Mouse (Mus musculus): ENCODE measurements around the gene Cntn2.

Cntn2 gene

GRCm38 (mm10) chr1:132469519-132469918 is 73.5 kb downstream of the Cntn2 start:
- no peak for DNase-seq (ENCODE audit: low read depth, low spot score)
- Histone ChIP-seq H3K27me3 (ENCODE audit: control insufficient read depth, insufficient read depth, low read length, poor library complexity, severe bottlenecking) (no peaks in the 10 kb centered on the region), H3K36me3 (ENCODE audit: control insufficient read depth, insufficient read depth, low read length, poor library complexity, severe bottlenecking) (no peaks in the 10 kb centered on the region)

- no peak for DNase-seq (ENCODE audit: low read depth, low spot score)
- no peaks in the 10 kb centered on the region for H3K27me3 ChIP-seq (ENCODE audit: control insufficient read depth, insufficient read depth, low read length, poor library complexity, severe bottlenecking)
- H3K36me3 ChIP-seq (ENCODE audit: control insufficient read depth, insufficient read depth, low read length, poor library complexity, severe bottlenecking), result no peaks in the 10 kb centered on the region
Measured at GRCm38 (mm10) chr1:132468926-132469325, 74.1 kb downstream of the Cntn2 start.

- Histone ChIP-seq H3K27me3 (ENCODE audit: control insufficient read depth, insufficient read depth, low read length, poor library complexity, severe bottlenecking) (no peaks in the 10 kb centered on the region), H3K36me3 (ENCODE audit: control insufficient read depth, insufficient read depth, low read length, poor library complexity, severe bottlenecking) (0 out of 2 replicates have a peak, but pooled peaks cover 2% of the 10 kb centered on the region)
- no peak for DNase-seq (ENCODE audit: low read depth, low spot score)
Measured at GRCm38 (mm10) chr1:132464651-132465050, 78.4 kb downstream of the Cntn2 start.
